Comparison of ENCODE assay signal across 8 mouse cellular contexts in genomic region chr7:55793952-55794603, GRCm38 (mm10). TPM values are rescaled to one million over a fixed set of nuclear protein-coding genes. Genes with fewer than 3 reads are reported as not detected.
DNase-seq lines count a peak whose midpoint lies in the region; ATAC-seq lines count a peak whose summit lies in the region.

TSS of gene Tubgcp5 (plus strand) at chr7:55794154.

- H3K27ac ChIP-seq in intestine, embryonic 14.5 days (ENCODE audit: low read depth) = peak within 1 kb of the TSS; percentile 75

- ATAC-seq in intestine, embryonic 14.5 days (replicated peaks; ENCODE audit: low FRiP score, low TSS enrichment, low read depth) = peak; percentile 100

- H3K4me3 ChIP-seq in intestine, embryonic 14.5 days (ENCODE audit: low read depth, low read length) = peak within 1 kb of the TSS; percentile 83

- H3K4me2 ChIP-seq in intestine, embryonic 14.5 days (ENCODE audit: low read length) = peak within 1 kb of the TSS; percentile 87

- intact Hi-C loops in left cerebral cortex, postnatal 14 days (cut with DNase I) = no loop called here

- peaks cover 35% of the 10 kb centered on the region for H3K36me3 ChIP-seq in intestine, embryonic 14.5 days (ENCODE audit: control insufficient read depth, insufficient read depth, low read length)

- H3K9ac ChIP-seq in intestine, embryonic 14.5 days (ENCODE audit: low read length) = peak within 1 kb of the TSS; percentile 95

- peaks cover 9% of the 10 kb centered on the region for H3K4me1 ChIP-seq in intestine, embryonic 14.5 days (replicated peaks; ENCODE audit: control insufficient read depth, insufficient read depth, low read length)

- DNase-seq in adrenal gland, adult 18-20 months (ENCODE audit: low spot score in 2 of 2) = peak; percentile 90 to 93
- peak; percentile 98 for DNase-seq in embryo, embryonic 11 days
- DNase-seq in gastrocnemius, postnatal 25 days = peak; percentile 95
- peak; percentile 96 for DNase-seq in intestine, embryonic 14.5 days (ENCODE audit: low spot score)
- peak; percentile 99 for DNase-seq in left cerebral cortex, postnatal 14 days (ENCODE audit: low spot score in 2 of 2)
- peak; percentile 98 for DNase-seq in mesoderm, embryonic 11.5 days (ENCODE audit: low read depth, low spot score)
- peak; percentile 97 for DNase-seq in right cerebral cortex, postnatal 36 days (ENCODE audit: low spot score in 2 of 2)
- peak; percentile 96 for DNase-seq in yolk sac, embryonic 10.5 days (ENCODE audit: low spot score)

- no peaks in the 10 kb centered on the region for H3K27me3 ChIP-seq in intestine, embryonic 14.5 days (replicated peaks; ENCODE audit: control insufficient read depth, insufficient read depth, low read length)

- no peaks in the 10 kb centered on the region for H3K9me3 ChIP-seq in intestine, embryonic 14.5 days (ENCODE audit: control insufficient read depth, low read length)

- WGBS in intestine, embryonic 14.5 days = under 1% methylated on average over 51 of the region's 51 CpGs

RNA-seq across cellular contexts. Expression of gene Tubgcp5, which starts in this region (rescaled TPM):
- total RNA-seq in adrenal gland, adult 18-20 months (2021) = 10 to 100 TPM; 10.7 to 15.4 TPM
- 1 to 10 TPM; 7.2 to 8.9 TPM for total RNA-seq in gastrocnemius, postnatal 25 days (2021)
- 28.2 and 31.5 TPM in 2 replicates for polyA plus RNA-seq in intestine, embryonic 14.5 days (2014; fragmentation: Nextera tagmentation; extraction: Ambion mirVana)
- total RNA-seq in left cerebral cortex, postnatal 14 days (2021) = 10 to 100 TPM; 30.3 to 33.2 TPM

Comparison
In these comparisons a context has a peak if more than half of its experiments do, and no peak if none do; other contexts are left out.
1. Peak in every context shown above with its lines: DNase-seq, ATAC-seq, H3K4me3 ChIP-seq and H3K27ac ChIP-seq.